Mouse (Mus musculus): ENCODE measurements around the gene Nubp1.

Gene Nubp1

GRCm38 (mm10) chr16:10394699-10395540 lies 16.8 kb upstream of the Nubp1 start, which contains the start of gene Tekt5:
Gene Tekt5, minus strand, starts transcription at chr16:10395490.
- Histone ChIP-seq H3K4me3 (replicated peaks; ENCODE audit: low read length) (peak within 1 kb of the TSS; percentile 70), H3K4me1 (replicated peaks; ENCODE audit: low read depth, low read length) (peaks cover 17% of the 10 kb centered on the region), H3K27me3 (ENCODE audit: insufficient read depth, low read length) (peaks cover 54% of the 10 kb centered on the region), H3K9me3 (ENCODE audit: low read length) (no peaks in the 10 kb centered on the region), H3K36me3 (ENCODE audit: insufficient read depth, low read length) (no peaks in the 10 kb centered on the region)
- peak; percentile 28 for TF ChIP-seq CTCF (conservative IDR thresholded peaks at IDR 0.05; ENCODE audit: low read length)
- no peak for TF ChIP-seq POU5F1 (IDR thresholded peaks at IDR 0.05; ENCODE audit: borderline replicate concordance, low read length)

- Histone ChIP-seq H3K4me3 (replicated peaks; ENCODE audit: low read length) (no peak overlapping the region), H3K36me3 (ENCODE audit: insufficient read depth, low read length) (no peaks in the 10 kb centered on the region), H3K27me3 (ENCODE audit: insufficient read depth, low read length) (peaks cover 31% of the 10 kb centered on the region), H3K4me1 (replicated peaks; ENCODE audit: low read depth, low read length) (peaks cover 17% of the 10 kb centered on the region), H3K9me3 (ENCODE audit: low read length) (no peaks in the 10 kb centered on the region)
- TF ChIP-seq CTCF (conservative IDR thresholded peaks at IDR 0.05; ENCODE audit: low read length): no peak
- TF ChIP-seq NANOG (IDR thresholded peaks at IDR 0.05; ENCODE audit: borderline replicate concordance, low read length): no peak
- no peak for TF ChIP-seq POU5F1 (IDR thresholded peaks at IDR 0.05; ENCODE audit: borderline replicate concordance, low read length)
These were observed 13.0 kb upstream of the Nubp1 start for GRCm38 (mm10) chr16:10398755-10399154.

GRCm38 (mm10) chr16:10399160-10399559 lies 12.6 kb upstream of the Nubp1 start:
- H3K27me3 ChIP-seq (ENCODE audit: insufficient read depth, low read length): peaks cover 27% of the 10 kb centered on the region
- no peaks in the 10 kb centered on the region for H3K36me3 ChIP-seq (ENCODE audit: insufficient read depth, low read length)
- peaks cover 17% of the 10 kb centered on the region for H3K4me1 ChIP-seq (replicated peaks; ENCODE audit: low read depth, low read length)
- no peak overlapping the region for H3K4me3 ChIP-seq (replicated peaks; ENCODE audit: low read length)
- TF ChIP-seq NANOG (IDR thresholded peaks at IDR 0.05; ENCODE audit: borderline replicate concordance, low read length) (no peak), CTCF (conservative IDR thresholded peaks at IDR 0.05; ENCODE audit: low read length) (peak; percentile 82), POU5F1 (IDR thresholded peaks at IDR 0.05; ENCODE audit: borderline replicate concordance, low read length) (no peak)
- no peaks in the 10 kb centered on the region for H3K9me3 ChIP-seq (ENCODE audit: low read length)

GRCm38 (mm10) chr16:10415976-10416375 lies 4.2 kb downstream of the Nubp1 start:
- TF ChIP-seq CTCF (conservative IDR thresholded peaks at IDR 0.05; ENCODE audit: low read length) (peak; percentile 46), NANOG (IDR thresholded peaks at IDR 0.05; ENCODE audit: borderline replicate concordance, low read length) (no peak), POU5F1 (IDR thresholded peaks at IDR 0.05; ENCODE audit: borderline replicate concordance, low read length) (no peak)
- Histone ChIP-seq H3K36me3 (ENCODE audit: insufficient read depth, low read length) (peaks cover 80% of the 10 kb centered on the region), H3K27me3 (ENCODE audit: insufficient read depth, low read length) (no peaks in the 10 kb centered on the region), H3K4me1 (replicated peaks; ENCODE audit: low read depth, low read length) (peaks cover 32% of the 10 kb centered on the region), H3K9me3 (ENCODE audit: low read length) (no peaks in the 10 kb centered on the region), H3K4me3 (replicated peaks; ENCODE audit: low read length) (no peak overlapping the region)

- H3K4me1 ChIP-seq (replicated peaks; ENCODE audit: low read depth, low read length): peaks cover 26% of the 10 kb centered on the region
- no peak overlapping the region for H3K4me3 ChIP-seq (replicated peaks; ENCODE audit: low read length)
- H3K9me3 ChIP-seq (ENCODE audit: low read length): no peaks in the 10 kb centered on the region
- peaks cover 89% of the 10 kb centered on the region for H3K36me3 ChIP-seq (ENCODE audit: insufficient read depth, low read length)
- H3K27me3 ChIP-seq (ENCODE audit: insufficient read depth, low read length): no peaks in the 10 kb centered on the region
- TF ChIP-seq CTCF (conservative IDR thresholded peaks at IDR 0.05; ENCODE audit: low read length): peak; percentile 99
- no peak for TF ChIP-seq POU5F1 (IDR thresholded peaks at IDR 0.05; ENCODE audit: borderline replicate concordance, low read length)
These were observed 5.1 kb downstream of the Nubp1 start for GRCm38 (mm10) chr16:10416866-10417265.

GRCm38 (mm10) chr16:10417723-10418259 lies 6.0 kb downstream of the Nubp1 start:
- H3K4me1 ChIP-seq (replicated peaks; ENCODE audit: low read depth, low read length): peaks cover 22% of the 10 kb centered on the region
- TF ChIP-seq NANOG (IDR thresholded peaks at IDR 0.05; ENCODE audit: borderline replicate concordance, low read length) (no peak), CTCF (conservative IDR thresholded peaks at IDR 0.05; ENCODE audit: low read length) (no peak), POU5F1 (IDR thresholded peaks at IDR 0.05; ENCODE audit: borderline replicate concordance, low read length) (no peak)
- no peaks in the 10 kb centered on the region for H3K27me3 ChIP-seq (ENCODE audit: insufficient read depth, low read length)
- no peak overlapping the region for H3K4me3 ChIP-seq (replicated peaks; ENCODE audit: low read length)
- H3K36me3 ChIP-seq (ENCODE audit: insufficient read depth, low read length): peaks cover 98% of the 10 kb centered on the region
- no peaks in the 10 kb centered on the region for H3K9me3 ChIP-seq (ENCODE audit: low read length)

GRCm38 (mm10) chr16:10420447-10421054 lies 8.8 kb downstream of the Nubp1 start:
- peaks cover 97% of the 10 kb centered on the region for H3K36me3 ChIP-seq (ENCODE audit: insufficient read depth, low read length)
- TF ChIP-seq NANOG (IDR thresholded peaks at IDR 0.05; ENCODE audit: borderline replicate concordance, low read length) (no peak), POU5F1 (IDR thresholded peaks at IDR 0.05; ENCODE audit: borderline replicate concordance, low read length) (no peak), CTCF (conservative IDR thresholded peaks at IDR 0.05; ENCODE audit: low read length) (no peak)
- peaks cover 7% of the 10 kb centered on the region; the same call in 1 of the 2 replicates for H3K4me1 ChIP-seq (replicated peaks; ENCODE audit: low read depth, low read length)
- H3K4me3 ChIP-seq (replicated peaks; ENCODE audit: low read length): no peak overlapping the region
- no peaks in the 10 kb centered on the region for H3K27me3 ChIP-seq (ENCODE audit: insufficient read depth, low read length)
- no peaks in the 10 kb centered on the region for H3K9me3 ChIP-seq (ENCODE audit: low read length)

- Histone ChIP-seq H3K27me3 (ENCODE audit: insufficient read depth, low read length) (peaks cover 23% of the 10 kb centered on the region; the same call in 1 of the 2 replicates), H3K36me3 (ENCODE audit: insufficient read depth, low read length) (no peaks in the 10 kb centered on the region), H3K4me1 (replicated peaks; ENCODE audit: low read depth, low read length) (no peaks in the 10 kb centered on the region), H3K4me3 (replicated peaks; ENCODE audit: low read length) (no peak overlapping the region), H3K9me3 (ENCODE audit: low read length) (no peaks in the 10 kb centered on the region)
- TF ChIP-seq NANOG (IDR thresholded peaks at IDR 0.05; ENCODE audit: borderline replicate concordance, low read length): no peak
- no peak for TF ChIP-seq CTCF (conservative IDR thresholded peaks at IDR 0.05; ENCODE audit: low read length)
- TF ChIP-seq POU5F1 (IDR thresholded peaks at IDR 0.05; ENCODE audit: borderline replicate concordance, low read length): no peak
These were observed 20.2 kb downstream of the Nubp1 start for GRCm38 (mm10) chr16:10431911-10432310.
